Mouse (Mus musculus) midbrain, embryonic 13.5 days (tissue): ENCODE measurements at regions not wholly inside any gene's neighbourhood (a gene's known extent, or its start where the extent isn't known, plus 50 kb on each side); places are given as distances from the start of the nearest gene placed in this dataset.

Source experiments
- ATAC-seq: fragments of 200-750 bp; cut with Nextera tagmentation; 2 replicates; pipeline ENCODE4 v1.8.0; 2017; ENCODE audit warnings: mild to moderate bottlenecking, moderate TSS enrichment, moderate library complexity
- H3K27ac ChIP-seq: fragments of 300-500 bp; sonication (generic); 2 replicates; pipeline ENCODE4 v1.5.1; 2015; ENCODE audit warnings: inconsistent platforms, mild to moderate bottlenecking, moderate library complexity
- H3K27me3 ChIP-seq: fragments of 300-500 bp; sonication (generic); 2 replicates; pipeline ENCODE4 v1.6.1; 2015; ENCODE audit warnings: mild to moderate bottlenecking, inconsistent platforms
- H3K36me3 ChIP-seq: fragments of 300-500 bp; sonication (generic); 2 replicates; pipeline ENCODE4 v1.6.1; 2015; ENCODE audit warnings: mild to moderate bottlenecking, inconsistent platforms
- H3K4me1 ChIP-seq: fragments of 300-500 bp; sonication (generic); replicated peaks from 2 replicates; pipeline ENCODE4 v1.6.1; 2015; ENCODE audit warnings: inconsistent platforms
- H3K4me2 ChIP-seq: fragments of 300-500 bp; sonication (generic); replicated peaks from 2 replicates; pipeline ENCODE4 v1.6.1; 2015; ENCODE audit warnings: moderate library complexity, mild to moderate bottlenecking, inconsistent platforms
- H3K4me3 ChIP-seq: fragments of 300-500 bp; sonication (generic); replicated peaks from 2 replicates; pipeline ENCODE4 v1.5.1; 2015; ENCODE audit warnings: mild to moderate bottlenecking, inconsistent platforms
- H3K9ac ChIP-seq: fragments of 300-500 bp; sonication (generic); replicated peaks from 2 replicates; pipeline ENCODE4 v1.6.1; 2015; ENCODE audit warnings: mild to moderate bottlenecking, inconsistent platforms
- H3K9me3 ChIP-seq: fragments of 300-500 bp; sonication (generic); 2 replicates; pipeline ENCODE4 v1.6.1; 2016; ENCODE audit warnings: mild to moderate bottlenecking, inconsistent platforms
- WGBS: fragments of 180-500 bp; shearing (Covaris S2); methylation state at CpG from one replicate; pipeline ENCODE4 v1.1.7; 2015; 5-methylcytosine and 5-hydroxymethylcytosine counted together

DNA sequence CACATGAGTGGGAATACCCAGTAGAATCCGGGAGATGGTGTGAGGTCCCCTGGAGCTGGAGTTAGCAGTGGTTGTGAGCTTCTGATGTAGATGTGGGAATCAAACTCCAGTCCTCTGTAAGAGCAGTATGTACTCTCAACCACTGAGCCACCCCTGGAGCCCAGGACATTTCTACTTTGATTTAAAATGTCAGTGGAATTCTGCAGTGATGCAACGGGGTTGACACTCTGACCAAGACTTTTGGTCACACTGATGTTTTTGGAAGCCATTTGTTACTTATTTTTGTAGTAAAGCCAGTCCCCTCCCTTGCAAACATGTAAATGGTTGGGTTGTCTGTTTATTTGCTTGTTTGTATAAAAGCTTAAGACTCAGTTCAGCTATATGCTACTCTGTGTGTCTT, 53.6 kb upstream of the Bcl6 start:
- Histone ChIP-seq H3K27ac (no peak overlapping the region), H3K9ac (no peak overlapping the region), H3K4me2 (no peak overlapping the region), H3K4me3 (no peak overlapping the region), H3K36me3 (no peaks in the 10 kb centered on the region), H3K27me3 (no peaks in the 10 kb centered on the region), H3K4me1 (no peaks in the 10 kb centered on the region), H3K9me3 (no peaks in the 10 kb centered on the region)
- no peak for ATAC-seq
- WGBS = 89% methylated on average over 2 of the region's 2 CpGs

DNA sequence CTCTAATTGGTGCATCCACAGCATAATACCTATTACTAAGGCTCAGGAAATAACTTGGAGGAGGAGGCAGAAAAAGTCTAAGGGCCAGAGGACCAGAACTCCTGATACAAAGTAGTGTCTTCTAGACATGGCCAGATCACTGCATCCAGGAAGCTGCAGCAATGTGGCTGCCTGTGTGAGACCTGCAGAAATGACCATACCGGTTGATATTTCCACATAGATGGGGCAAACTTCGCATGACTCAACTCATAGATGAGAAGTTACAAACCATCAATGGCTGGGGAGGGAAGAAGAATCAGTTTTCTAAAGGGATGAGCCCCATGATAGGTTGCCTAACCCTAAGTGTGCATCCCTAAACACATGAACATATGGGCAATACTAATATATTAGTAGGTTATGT, 52.8 kb upstream of the Bcl6 start:
- Histone ChIP-seq H3K36me3 (no peaks in the 10 kb centered on the region), H3K4me2 (no peak overlapping the region), H3K27ac (no peak overlapping the region), H3K27me3 (no peaks in the 10 kb centered on the region), H3K4me3 (no peak overlapping the region), H3K9me3 (no peaks in the 10 kb centered on the region), H3K4me1 (no peaks in the 10 kb centered on the region), H3K9ac (no peak overlapping the region)
- no peak for ATAC-seq
- 88% methylated on average over 2 of the region's 2 CpGs for WGBS

DNA sequence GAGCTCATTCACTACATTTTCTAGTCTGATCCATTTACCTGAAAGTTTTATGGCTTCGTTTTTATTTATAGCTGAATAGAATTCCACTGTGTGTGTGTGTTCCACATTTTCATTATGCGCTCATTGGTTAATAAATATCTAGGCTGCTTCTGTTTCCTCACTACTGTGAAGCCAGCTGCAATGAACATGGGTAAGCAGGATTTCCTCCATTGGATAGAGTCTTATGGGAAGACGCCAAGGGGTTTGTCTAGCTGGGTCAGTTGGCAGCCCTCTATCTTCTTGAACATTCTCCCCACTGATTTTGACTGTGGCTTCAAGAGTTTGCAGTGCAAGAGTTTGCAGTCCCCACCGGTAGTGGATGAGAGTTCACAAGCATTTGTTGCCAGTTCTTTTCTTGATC, 51.1 kb upstream of the Bcl6 start:
- WGBS = 93% methylated on average over 4 of the region's 4 CpGs
- no peak overlapping the region for H3K27ac ChIP-seq
- no peaks in the 10 kb centered on the region for H3K4me1 ChIP-seq
- H3K4me2 ChIP-seq = no peak overlapping the region
- ATAC-seq = no peak
- H3K9me3 ChIP-seq = no peaks in the 10 kb centered on the region
- no peak overlapping the region for H3K9ac ChIP-seq
- H3K4me3 ChIP-seq = no peak overlapping the region
- no peaks in the 10 kb centered on the region for H3K36me3 ChIP-seq
- H3K27me3 ChIP-seq = no peaks in the 10 kb centered on the region
